Mouse (Mus musculus) liver, embryonic 11.5 days (tissue): ENCODE measurements around the gene Prss30. TPM values are rescaled to one million over a fixed set of nuclear protein-coding genes. Genes with fewer than 3 reads are reported as not detected.

Experiments
- ATAC-seq: fragments of 200-750 bp; cut with Nextera tagmentation; replicated peaks from 2 replicates; pipeline ENCODE4 v1.8.0; 2017; ENCODE audit warnings: moderate number of reproducible peaks, mild to moderate bottlenecking, moderate TSS enrichment, moderate library complexity; ENCODE audit not compliant: low FRiP score
- DNase-seq: peaks from one replicate; pipeline ENCODE4 v3.0.0-alpha.2; 2017; ENCODE audit warnings: low spot score
- H3K27ac ChIP-seq: fragments of 300-500 bp; sonication (generic); 2 replicates; pipeline ENCODE4 v1.5.1; 2014; ENCODE audit warnings: mild to moderate bottlenecking, low read depth, low read length, control low read depth
- H3K27me3 ChIP-seq: fragments of 300-500 bp; sonication (generic); replicated peaks from 2 replicates; pipeline ENCODE4 v1.6.1; 2014; ENCODE audit warnings: low read length, mixed read lengths; ENCODE audit not compliant: control insufficient read depth, insufficient read depth
- H3K36me3 ChIP-seq: fragments of 300-500 bp; sonication (generic); 2 replicates; pipeline ENCODE4 v1.6.1; 2014; ENCODE audit warnings: mild to moderate bottlenecking, low read length, moderate library complexity, mixed read lengths; ENCODE audit not compliant: control insufficient read depth, insufficient read depth
- H3K4me1 ChIP-seq: fragments of 300-500 bp; sonication (generic); replicated peaks from 2 replicates; pipeline ENCODE4 v1.6.1; 2014; ENCODE audit warnings: low read length, mixed read lengths; ENCODE audit not compliant: control insufficient read depth, insufficient read depth
- H3K4me2 ChIP-seq: fragments of 300-500 bp; sonication (generic); 2 replicates; pipeline ENCODE4 v1.6.1; 2014; ENCODE audit warnings: mild to moderate bottlenecking, control low read depth, moderate library complexity
- H3K4me3 ChIP-seq: fragments of 300-500 bp; sonication (generic); 2 replicates; pipeline ENCODE4 v1.5.1; 2014; ENCODE audit warnings: low read depth, low read length, control low read depth
- H3K9ac ChIP-seq: fragments of 300-500 bp; sonication (generic); 2 replicates; pipeline ENCODE4 v1.6.1; 2014; ENCODE audit warnings: low read depth, low read length, control low read depth
- H3K9me3 ChIP-seq: fragments of 300-500 bp; sonication (generic); 2 replicates; pipeline ENCODE4 v1.6.1; 2016; ENCODE audit warnings: low read length, inconsistent platforms, mixed read lengths; ENCODE audit not compliant: control insufficient read depth
- WGBS: fragments of 180-500 bp; shearing (Covaris S2); extraction: QIAGEN DNeasy Blood & Tissue Kit; methylation state at CpG from one replicate; pipeline ENCODE4 v1.1.7; 2014; 5-methylcytosine and 5-hydroxymethylcytosine counted together
- polyA plus RNA-seq: library from polyadenylated mRNA; unstranded; fragments of >200 nt; fragmentation: Nextera tagmentation; extraction: Ambion mirVana; gene quantifications from 2 replicates; pipeline ENCODE4 v1.2.1, GENCODE M21; 2014

The Prss30 gene
- polyA plus RNA-seq, 1 experiment from 2014 or later: not detected

GRCm38 (mm10) chr17:24008105-24008504 lies 27.7 kb upstream of the Prss30 start:
- 65% methylated on average over 4 of the region's 4 CpGs for WGBS
- Histone ChIP-seq H3K9ac (no peak overlapping the region), H3K4me3 (no peak overlapping the region), H3K27ac (no peak overlapping the region), H3K27me3 (0 out of 2 replicates have a peak, but pooled peaks cover 2% of the 10 kb centered on the region), H3K4me1 (no peaks in the 10 kb centered on the region), H3K9me3 (no peaks in the 10 kb centered on the region), H3K4me2 (no peak overlapping the region), H3K36me3 (no peaks in the 10 kb centered on the region)
- ATAC-seq (no peak), DNase-seq (no peak)

GRCm38 (mm10) chr17:24007391-24007790 lies 27.0 kb upstream of the Prss30 start:
- Histone ChIP-seq H3K27me3 (0 out of 2 replicates have a peak, but pooled peaks cover 2% of the 10 kb centered on the region), H3K27ac (no peak overlapping the region), H3K9ac (no peak overlapping the region), H3K4me2 (no peak overlapping the region), H3K4me1 (no peaks in the 10 kb centered on the region), H3K4me3 (no peak overlapping the region), H3K9me3 (no peaks in the 10 kb centered on the region), H3K36me3 (no peaks in the 10 kb centered on the region)
- DNase-seq (no peak), ATAC-seq (no peak)
- 61% methylated on average over 1 of the region's 1 CpGs for WGBS

GRCm38 (mm10) chr17:24006930-24007329 lies 26.6 kb upstream of the Prss30 start:
- DNase-seq (no peak), ATAC-seq (no peak)
- WGBS: 47% methylated on average over 2 of the region's 2 CpGs
- no peak overlapping the region for H3K4me2 ChIP-seq
- 0 out of 2 replicates have a peak, but pooled peaks cover 2% of the 10 kb centered on the region for H3K27me3 ChIP-seq
- H3K4me3 ChIP-seq: no peak overlapping the region
- H3K9me3 ChIP-seq: no peaks in the 10 kb centered on the region
- no peak overlapping the region for H3K9ac ChIP-seq
- H3K4me1 ChIP-seq: no peaks in the 10 kb centered on the region
- H3K36me3 ChIP-seq: no peaks in the 10 kb centered on the region
- no peak overlapping the region for H3K27ac ChIP-seq

- Histone ChIP-seq H3K9ac (no peak overlapping the region), H3K4me1 (no peaks in the 10 kb centered on the region), H3K4me2 (no peak overlapping the region), H3K4me3 (no peak overlapping the region), H3K27ac (no peak overlapping the region), H3K36me3 (no peaks in the 10 kb centered on the region), H3K27me3 (0 out of 2 replicates have a peak, but pooled peaks cover 2% of the 10 kb centered on the region), H3K9me3 (no peaks in the 10 kb centered on the region)
- ATAC-seq: no peak
- 92% methylated on average over 3 of the region's 3 CpGs for WGBS
- no peak for DNase-seq
These were observed 24.7 kb upstream of the Prss30 start for GRCm38 (mm10) chr17:24005049-24005448.

- Histone ChIP-seq H3K4me3 (no peak overlapping the region), H3K4me1 (no peaks in the 10 kb centered on the region), H3K27ac (no peak overlapping the region), H3K9me3 (no peaks in the 10 kb centered on the region), H3K9ac (no peak overlapping the region), H3K4me2 (no peak overlapping the region), H3K27me3 (no peaks in the 10 kb centered on the region), H3K36me3 (no peaks in the 10 kb centered on the region)
- ATAC-seq (no peak), DNase-seq (no peak)
- 88% methylated on average over 14 of the region's 14 CpGs for WGBS
These were observed 23.8 kb upstream of the Prss30 start for GRCm38 (mm10) chr17:24004071-24004665.

GRCm38 (mm10) chr17:24000404-24000803 lies 20.0 kb upstream of the Prss30 start:
- Histone ChIP-seq H3K4me3 (no peak overlapping the region), H3K27me3 (no peaks in the 10 kb centered on the region), H3K9ac (no peak overlapping the region), H3K4me1 (no peaks in the 10 kb centered on the region), H3K4me2 (no peak overlapping the region), H3K9me3 (no peaks in the 10 kb centered on the region), H3K27ac (no peak overlapping the region), H3K36me3 (no peaks in the 10 kb centered on the region)
- no peak for DNase-seq
- no peak for ATAC-seq
- WGBS: 34% methylated on average over 5 of the region's 5 CpGs

GRCm38 (mm10) chr17:23998383-23998782 lies 18.0 kb upstream of the Prss30 start:
- DNase-seq: no peak
- Histone ChIP-seq H3K36me3 (no peaks in the 10 kb centered on the region), H3K9me3 (no peaks in the 10 kb centered on the region), H3K27me3 (no peaks in the 10 kb centered on the region), H3K9ac (no peak overlapping the region), H3K4me2 (no peak overlapping the region), H3K4me3 (no peak overlapping the region), H3K4me1 (peaks cover 4% of the 10 kb centered on the region; the same call in 1 of the 2 replicates), H3K27ac (no peak overlapping the region)
- no peak for ATAC-seq
- WGBS: 48% methylated on average over 6 of the region's 6 CpGs

- no peak within 1 kb of the TSS for H3K9ac ChIP-seq
- no peak within 1 kb of the TSS for H3K27ac ChIP-seq
- H3K9me3 ChIP-seq: no peaks in the 10 kb centered on the region
- no peaks in the 10 kb centered on the region for H3K27me3 ChIP-seq
- no peak for ATAC-seq
- H3K4me3 ChIP-seq: no peak within 1 kb of the TSS
- 30% methylated on average over 2 of the region's 2 CpGs for WGBS
- H3K4me1 ChIP-seq: peaks cover 7% of the 10 kb centered on the region
- no peak for DNase-seq
- H3K36me3 ChIP-seq: no peaks in the 10 kb centered on the region
- H3K4me2 ChIP-seq: no peak within 1 kb of the TSS
These were observed 17.5 kb upstream of the Prss30 start, which contains the start of gene Prss22 for GRCm38 (mm10) chr17:23997901-23998300. Gene Prss22 (minus strand): TSS chr17:23998100.

GRCm38 (mm10) chr17:23995421-23995820 lies 15.1 kb upstream of the Prss30 start:
- 27% methylated on average over 1 of the region's 1 CpGs for WGBS
- H3K36me3 ChIP-seq: no peaks in the 10 kb centered on the region
- H3K9ac ChIP-seq: no peak overlapping the region
- H3K4me2 ChIP-seq: no peak overlapping the region
- peaks cover 8% of the 10 kb centered on the region for H3K4me1 ChIP-seq
- no peak for ATAC-seq
- H3K27me3 ChIP-seq: no peaks in the 10 kb centered on the region
- no peak overlapping the region for H3K4me3 ChIP-seq
- no peaks in the 10 kb centered on the region for H3K9me3 ChIP-seq
- DNase-seq: no peak
- no peak overlapping the region for H3K27ac ChIP-seq
